9 mouse cellular contexts compared by ENCODE assay signal in genomic region chr15:10712288-10712687, GRCm38 (mm10). TPM values are rescaled to one million over a fixed set of nuclear protein-coding genes. Genes with fewer than 3 reads are reported as not detected.
DNase-seq lines count a peak whose midpoint lies in the region; ATAC-seq lines count a peak whose summit lies in the region.
"Had no signal": no experiment of that assay in that cellular context is flagged by ENCODE, and none has a peak within 500 bp of the region (broad histone marks: within the 10 kb centered on the region; RNA-seq: fewer than 3 reads in every experiment).

No protein-coding gene starts in this region.

- peaks cover 8% of the 10 kb centered on the region; the same call in 1 of the 2 replicates for H3K9me3 ChIP-seq in heart, embryonic 14.5 days (ENCODE audit: control insufficient read depth, low read length)
- 0 out of 2 replicates have a peak, but pooled peaks cover 2% of the 10 kb centered on the region for H3K9me3 ChIP-seq in embryonic facial prominence, embryonic 12.5 days
- H3K9me3 ChIP-seq in hindbrain, embryonic 14.5 days (ENCODE audit: control insufficient read depth, low read length) = no peaks in the 10 kb centered on the region
- H3K9me3 ChIP-seq in midbrain, embryonic 12.5 days = no peaks in the 10 kb centered on the region

- no peak overlapping the region for H3K9ac ChIP-seq in heart, embryonic 14.5 days (ENCODE audit: low read length)
- H3K9ac ChIP-seq in embryonic facial prominence, embryonic 12.5 days = peak overlapping the region; percentile 94
- 0 out of 2 replicates have a peak overlapping the region, but pooled peaks have one; percentile 81 for H3K9ac ChIP-seq in hindbrain, embryonic 14.5 days
- peak overlapping the region; percentile 93; the same call in 1 of the 2 replicates for H3K9ac ChIP-seq in midbrain, embryonic 12.5 days (replicated peaks)

- no peak overlapping the region for H3K27ac ChIP-seq in heart, embryonic 14.5 days (replicated peaks in 1 of 2; ENCODE audit: control insufficient read depth in 1 of 2, insufficient read depth in 1 of 2, low read depth in 2 of 2, low read length in 2 of 2)
- H3K27ac ChIP-seq in embryonic facial prominence, embryonic 12.5 days = no peak overlapping the region
- H3K27ac ChIP-seq in hindbrain, embryonic 14.5 days = no peak overlapping the region
- H3K27ac ChIP-seq in midbrain, embryonic 12.5 days (replicated peaks) = no peak overlapping the region
- H3K27ac ChIP-seq: gastrocnemius, adult 2 months had no signal

- H3K36me3 ChIP-seq in heart, embryonic 14.5 days (ENCODE audit: control insufficient read depth, insufficient read depth, low read length) = no peaks in the 10 kb centered on the region
- peaks cover 14% of the 10 kb centered on the region for H3K36me3 ChIP-seq in embryonic facial prominence, embryonic 12.5 days
- H3K36me3 ChIP-seq in hindbrain, embryonic 14.5 days (replicated peaks; ENCODE audit: control insufficient read depth, insufficient read depth) = no peaks in the 10 kb centered on the region
- H3K36me3 ChIP-seq in midbrain, embryonic 12.5 days = peaks cover 16% of the 10 kb centered on the region; the same call in 1 of the 2 replicates

- H3K27me3 ChIP-seq in heart, embryonic 14.5 days (ENCODE audit: control insufficient read depth, insufficient read depth, low read length) = peaks cover 17% of the 10 kb centered on the region; the same call in 1 of the 2 replicates
- no peaks in the 10 kb centered on the region for H3K27me3 ChIP-seq in embryonic facial prominence, embryonic 12.5 days
- H3K27me3 ChIP-seq in hindbrain, embryonic 14.5 days (ENCODE audit: control insufficient read depth, insufficient read depth, low read length) = no peaks in the 10 kb centered on the region
- no peaks in the 10 kb centered on the region for H3K27me3 ChIP-seq in midbrain, embryonic 12.5 days

- no peak overlapping the region for H3K4me3 ChIP-seq in heart, embryonic 14.5 days (ENCODE audit: control insufficient read depth in 1 of 2, insufficient read depth in 1 of 2, low read depth in 1 of 2, low read length in 2 of 2)
- H3K4me3 ChIP-seq in embryonic facial prominence, embryonic 12.5 days = peak overlapping the region; percentile 86
- peak overlapping the region; percentile 83 for H3K4me3 ChIP-seq in hindbrain, embryonic 14.5 days (replicated peaks; ENCODE audit: low read length)
- peak overlapping the region; percentile 89 for H3K4me3 ChIP-seq in midbrain, embryonic 12.5 days

- ATAC-seq in heart, embryonic 14.5 days (ENCODE audit: insufficient number of reproducible peaks, insufficient read depth, low FRiP score, low read depth) = no peak
- no peak for ATAC-seq in embryonic facial prominence, embryonic 12.5 days (ENCODE audit: insufficient number of reproducible peaks, insufficient read depth, low FRiP score, low TSS enrichment)
- no peak for ATAC-seq in hindbrain, embryonic 14.5 days (ENCODE audit: low FRiP score)
- ATAC-seq in midbrain, embryonic 12.5 days (ENCODE audit: low FRiP score, low read depth) = no peak

- peak overlapping the region; percentile 98 for H3K4me2 ChIP-seq in heart, embryonic 14.5 days (ENCODE audit: low read length)
- H3K4me2 ChIP-seq in embryonic facial prominence, embryonic 12.5 days (replicated peaks) = peak overlapping the region; percentile 67
- peak overlapping the region; percentile 97 for H3K4me2 ChIP-seq in hindbrain, embryonic 14.5 days (replicated peaks)
- H3K4me2 ChIP-seq in midbrain, embryonic 12.5 days (replicated peaks) = peak overlapping the region; percentile 86

- WGBS in heart, embryonic 14.5 days = 81% methylated on average over 3 of the region's 3 CpGs
- 71% methylated on average over 3 of the region's 3 CpGs for WGBS in embryonic facial prominence, embryonic 12.5 days
- 60% methylated on average over 3 of the region's 3 CpGs for whole genome bisulfite sequencing in hindbrain, embryonic 14.5 days
- WGBS in midbrain, embryonic 12.5 days = 70% methylated on average over 3 of the region's 3 CpGs

- peaks cover 0 to 3% of the 10 kb centered on the region in 2 experiments; a peak in 2 of 4 replicates for H3K4me1 ChIP-seq in heart, embryonic 14.5 days (ENCODE audit: control insufficient read depth in 2 of 2, insufficient read depth in 2 of 2, low read length in 2 of 2)
- H3K4me1 ChIP-seq in embryonic facial prominence, embryonic 12.5 days = peaks cover 21% of the 10 kb centered on the region
- H3K4me1 ChIP-seq in hindbrain, embryonic 14.5 days (replicated peaks; ENCODE audit: control insufficient read depth, insufficient read depth, low read length) = peaks cover 24% of the 10 kb centered on the region
- peaks cover 31% of the 10 kb centered on the region for H3K4me1 ChIP-seq in midbrain, embryonic 12.5 days

- no peak for DNase-seq in heart, adult 18-20 months
- no peak for DNase-seq in hindbrain, embryonic 14.5 days (ENCODE audit: low spot score)
- DNase-seq in embryo, embryonic 9.5 days (ENCODE audit: extremely low spot score) = no peak
- DNase-seq in frontal cortex, postnatal 14 days (ENCODE audit: low spot score in 2 of 2) = no peak
- DNase-seq in embryo, embryonic 10.5 days (ENCODE audit: low spot score) = no peak
- DNase-seq: gastrocnemius, adult 2 months had no signal

RNA-seq across cellular contexts. Expression of gene Rai14, which starts 2.1 kb away (rescaled TPM):
- 12.9 and 14.9 TPM in 2 replicates for polyA plus RNA-seq in heart, embryonic 14.5 days (2014; fragmentation: Nextera tagmentation; extraction: Ambion mirVana)
- 1 to 10 TPM; 3.6 to 3.9 TPM for total RNA-seq in heart, adult 18-20 months (2021)
- 85.6 and 89.7 TPM in 2 replicates for polyA plus RNA-seq in embryonic facial prominence, embryonic 12.5 days (2016; fragmentation: Nextera tagmentation; extraction: Ambion mirVana)
- 11.6 and 12.9 TPM in 2 replicates for polyA plus RNA-seq in hindbrain, embryonic 14.5 days (2014; fragmentation: Nextera tagmentation; extraction: Ambion mirVana)
- 68.8 and 81.3 TPM in 2 replicates for polyA plus RNA-seq in midbrain, embryonic 12.5 days (2016; fragmentation: Nextera tagmentation; extraction: Ambion mirVana)

Comparison
In these comparisons a context has a peak if more than half of its experiments do, and no peak if none do; other contexts are left out.
1. H3K4me3 ChIP-seq: peak in embryonic facial prominence, embryonic 12.5 days (single experiment), hindbrain, embryonic 14.5 days (single experiment) and midbrain, embryonic 12.5 days (single experiment); none in heart, embryonic 14.5 days (0 of 2).
2. Peak in every context shown above with its lines, with median percentiles within 50 percentile points of each other: H3K4me2 ChIP-seq.